Mouse (Mus musculus) embryonic fibroblast, embryonic 13.5 days (primary cell): Measurements from ENCODE around the gene Nuak2.

Experiments
- CTCF ChIP-seq: IDR thresholded peaks from 2 replicates; pipeline ENCODE4 v1.5.1; 2011; ENCODE audit warnings: mild to moderate bottlenecking, control low read depth, low read length, moderate library complexity, borderline replicate concordance; ENCODE audit not compliant: insufficient read depth
- POLR2A ChIP-seq: IDR thresholded peaks from 2 replicates; pipeline ENCODE4 v1.6.1; 2011; ENCODE audit warnings: low read depth, mild to moderate bottlenecking, control low read depth, low read length, moderate library complexity

GRCm38 (mm10) chr1:132377811-132378210 is 61.9 kb downstream of the Nuak2 start:
- no peak for TF ChIP-seq CTCF
- no peak for TF ChIP-seq POLR2A
